Mouse (Mus musculus): ENCODE measurements at regions not wholly inside any gene's neighbourhood (a gene's known extent, or its start where the extent isn't known, plus 50 kb on each side); places are given as distances from the start of the nearest gene placed in this dataset.
"Not testable (repeated sequence)": the region's sequence is repeated elsewhere in the genome, so short reads cannot be mapped to it uniquely, and the experiment has no call there.

- peak; percentile 7 to 15 for DNase-seq (ENCODE audit: low spot score in 2 of 2)
These were observed 507.2 kb upstream of the Chrm3 start for GRCm38 (mm10) chr13:10867864-10868263.

- DNase-seq (ENCODE audit: low spot score in 2 of 2) = not testable (repeated sequence)
These were observed 495.4 kb upstream of the Chrm3 start for GRCm38 (mm10) chr13:10855947-10856561.

DNA sequence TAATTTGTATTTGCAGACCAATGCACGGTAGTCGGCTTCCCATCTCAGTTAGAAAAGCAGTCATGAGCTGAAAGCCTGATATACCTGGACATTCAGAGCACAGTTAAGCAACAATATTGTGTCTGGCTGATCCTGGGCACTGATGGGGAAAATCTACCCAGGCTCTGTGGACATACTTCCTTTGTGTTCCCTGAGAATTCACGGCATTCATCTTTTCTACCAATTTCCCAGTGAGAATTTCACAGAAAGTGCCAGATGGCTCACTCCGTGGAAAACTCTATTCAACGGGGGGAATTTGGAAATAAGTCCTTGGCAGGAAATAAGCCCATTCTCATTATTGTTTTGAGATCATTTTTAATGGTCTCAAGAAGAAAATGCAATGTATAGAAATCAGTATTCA, 484.6 kb upstream of the Chrm3 start:
- peak in 1 of 2 experiments; percentile 13 for DNase-seq (ENCODE audit: low spot score in 2 of 2)

- DNase-seq (ENCODE audit: low spot score in 2 of 2) = no peak
These were observed 438.8 kb upstream of the Chrm3 start for GRCm38 (mm10) chr13:10799351-10799913.
